Mouse (Mus musculus): ENCODE data around the gene Ccl20. TPM values are rescaled to one million over a fixed set of nuclear protein-coding genes. Genes with fewer than 3 reads are reported as not detected.

Ccl20 gene
- polyA plus RNA-seq, 1 experiment from 2014 or later = not detected

Other genes starting within 250 kb of the Ccl20 start
- gene A030005L19Rik, start 203.4 kb upstream of the Ccl20 start, polyA plus RNA-seq (2014; fragmentation: Nextera tagmentation; extraction: Ambion mirVana) = not detected in 2 replicates
- gene A030014E15Rik, start 191.8 kb upstream of the Ccl20 start, polyA plus RNA-seq (2014; fragmentation: Nextera tagmentation; extraction: Ambion mirVana) = not detected in 2 replicates
- gene Gm6217, start 185.4 kb upstream of the Ccl20 start, polyA plus RNA-seq (2014; fragmentation: Nextera tagmentation; extraction: Ambion mirVana) = not detected in 2 replicates
- gene A030003K21Rik, start 173.4 kb upstream of the Ccl20 start, polyA plus RNA-seq (2014; fragmentation: Nextera tagmentation; extraction: Ambion mirVana) = not detected in 2 replicates
- gene Gm7544, start 160.8 kb upstream of the Ccl20 start, polyA plus RNA-seq (2014; fragmentation: Nextera tagmentation; extraction: Ambion mirVana) = not detected in 2 replicates
- gene Gm47955, start 156.5 kb upstream of the Ccl20 start, polyA plus RNA-seq (2014; fragmentation: Nextera tagmentation; extraction: Ambion mirVana) = not detected in 2 replicates
- not detected in 2 replicates for gene Gm47959, start 116.2 kb upstream of the Ccl20 start, polyA plus RNA-seq (2014; fragmentation: Nextera tagmentation; extraction: Ambion mirVana)
- 0.35 and 0.60 TPM in 2 replicates for gene Slc19a3, start 78.3 kb upstream of the Ccl20 start, polyA plus RNA-seq (2014; fragmentation: Nextera tagmentation; extraction: Ambion mirVana)
- not detected in 2 replicates for gene Krtap28-10, start 74.3 kb upstream of the Ccl20 start, polyA plus RNA-seq (2014; fragmentation: Nextera tagmentation; extraction: Ambion mirVana)
- gene Gm47969, start 71.8 kb upstream of the Ccl20 start, polyA plus RNA-seq (2014; fragmentation: Nextera tagmentation; extraction: Ambion mirVana) = not detected in 2 replicates
- gene A030005K14Rik, start 57.4 kb upstream of the Ccl20 start, polyA plus RNA-seq (2014; fragmentation: Nextera tagmentation; extraction: Ambion mirVana) = not detected in 2 replicates
- not detected in 2 replicates for gene Krtap28-13, start 55.8 kb upstream of the Ccl20 start, polyA plus RNA-seq (2014; fragmentation: Nextera tagmentation; extraction: Ambion mirVana)
- not detected in 2 replicates for gene Daw1, start 43.0 kb downstream of the Ccl20 start, polyA plus RNA-seq (2014; fragmentation: Nextera tagmentation; extraction: Ambion mirVana)